Mouse (Mus musculus) brain, embryonic 18.5 days (tissue): ENCODE measurements at regions not wholly inside any gene's neighbourhood (a gene's known extent, or its start where the extent isn't known, plus 50 kb on each side); places are given as distances from the start of the nearest gene placed in this dataset.
"Not testable (repeated sequence)": the region's sequence is repeated elsewhere in the genome, so short reads cannot be mapped to it uniquely, and the experiment has no call there.

Experiments
- DNase-seq: peaks from one replicate; pipeline ENCODE4 v3.0.0-alpha.2; 2012; ENCODE audit warnings: low read depth, low spot score

DNA sequence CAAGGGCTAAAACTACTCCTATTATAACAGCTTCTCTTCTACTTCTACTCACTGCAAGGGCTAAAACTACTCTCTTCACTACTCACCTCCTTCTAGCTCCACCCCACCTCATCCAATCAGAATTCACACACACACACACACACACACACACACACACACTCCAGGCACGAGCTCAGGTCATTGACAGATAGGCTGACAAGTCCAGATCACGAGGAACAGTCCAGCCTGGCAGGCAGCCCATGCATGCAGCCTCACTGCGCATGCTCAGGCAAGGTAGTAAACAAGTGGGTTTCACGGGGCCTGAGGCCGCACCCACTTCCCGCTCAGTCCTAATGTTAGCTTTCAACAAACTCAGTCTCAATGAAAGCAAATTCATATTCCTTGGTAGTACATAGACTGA lies 229.6 kb upstream of the Pld5 start:
- not testable (repeated sequence) for DNase-seq

- DNase-seq = no peak
Observed at GRCm38 (mm10) chr1:176499010-176499650, 224.0 kb upstream of the Pld5 start.

DNA sequence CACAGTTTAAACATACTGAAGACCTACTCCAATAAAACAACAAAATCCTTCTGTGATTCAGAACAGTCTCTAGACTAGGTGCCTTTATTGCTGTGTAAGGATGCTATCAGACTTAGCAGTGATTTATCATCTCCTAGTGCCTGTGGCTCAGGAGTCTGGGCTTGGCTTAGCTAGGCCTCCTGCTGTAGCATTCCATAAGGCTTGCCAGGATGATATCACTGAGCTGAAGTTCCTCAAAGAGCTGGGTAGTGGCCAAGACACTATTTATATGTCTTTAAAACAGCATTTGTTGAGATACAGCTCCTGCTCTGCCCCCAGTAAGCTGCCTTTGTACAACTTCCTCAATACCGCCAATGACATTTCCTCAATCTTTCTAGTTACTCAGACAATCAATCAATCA lies 193.4 kb upstream of the Pld5 start:
- DNase-seq = no peak

GRCm38 (mm10) chr1:176462125-176462524 lies 187.0 kb upstream of the Pld5 start:
- DNase-seq = no peak

DNA sequence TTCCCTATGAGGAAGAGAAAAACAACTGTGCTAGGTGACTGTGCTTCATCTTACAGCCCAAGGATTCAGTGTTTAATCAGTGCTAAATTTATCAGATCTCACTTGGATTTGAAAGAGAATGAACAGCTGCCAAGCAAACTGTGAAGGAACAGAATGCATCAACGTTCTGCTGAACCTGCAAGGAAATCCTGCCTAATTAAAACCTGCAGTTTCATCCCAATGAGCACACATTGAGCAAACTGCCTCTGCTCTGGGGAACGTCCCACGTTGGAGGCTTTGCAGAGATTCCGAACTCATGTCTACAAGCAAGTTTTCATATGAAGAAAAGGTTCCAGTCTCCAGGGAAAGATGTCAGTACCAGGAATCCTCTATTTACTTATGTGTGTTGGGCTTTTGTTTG lies 171.6 kb upstream of the Pld5 start:
- peak; percentile 18 for DNase-seq

DNA sequence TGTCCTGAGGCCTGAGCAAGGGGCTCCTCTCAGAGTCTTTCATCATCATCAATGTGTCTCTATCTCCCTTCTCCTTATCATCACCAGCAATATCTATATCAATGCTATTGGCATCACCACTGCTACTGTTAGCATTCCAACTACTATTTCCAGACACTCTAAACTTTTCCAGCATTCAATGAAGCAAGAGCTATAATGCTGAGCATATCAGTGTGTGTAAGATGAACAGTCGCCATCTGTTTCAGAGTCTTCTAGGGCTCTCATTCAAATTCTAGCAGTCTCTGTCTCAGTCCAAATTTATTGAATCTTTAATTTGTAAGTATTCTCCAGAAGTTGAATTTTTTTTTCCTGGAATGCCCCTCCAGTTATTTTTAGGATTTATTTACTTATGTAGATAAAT lies 168.6 kb upstream of the Pld5 start:
- DNase-seq = no peak

- DNase-seq = no peak
Observed at GRCm38 (mm10) chr1:176440254-176440653, 165.1 kb upstream of the Pld5 start.

- DNase-seq = no peak
Observed at GRCm38 (mm10) chr1:176427835-176428234, 152.7 kb upstream of the Pld5 start.

DNA sequence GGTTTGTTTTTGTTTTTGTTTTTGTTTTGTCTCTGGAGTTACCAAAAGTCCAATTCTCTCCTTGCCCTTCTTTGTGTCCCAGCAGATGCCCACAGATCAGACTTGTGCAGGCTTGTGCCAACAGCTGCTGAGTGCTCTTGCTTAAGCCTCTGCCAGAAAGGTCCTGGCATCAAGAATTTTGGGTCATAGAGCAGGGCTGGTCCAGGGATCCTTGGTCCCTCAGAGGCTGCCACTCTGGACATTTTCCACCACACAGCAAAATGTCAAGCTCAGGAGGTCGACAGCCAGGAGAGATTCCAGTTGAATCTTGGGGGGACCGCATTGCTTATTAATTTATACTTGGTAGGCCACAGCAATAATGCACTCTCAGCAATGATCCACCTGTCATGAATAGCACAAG lies 151.9 kb upstream of the Pld5 start:
- DNase-seq = no peak

- DNase-seq = no peak
Observed at GRCm38 (mm10) chr1:176417251-176417650, 142.1 kb upstream of the Pld5 start.

DNA sequence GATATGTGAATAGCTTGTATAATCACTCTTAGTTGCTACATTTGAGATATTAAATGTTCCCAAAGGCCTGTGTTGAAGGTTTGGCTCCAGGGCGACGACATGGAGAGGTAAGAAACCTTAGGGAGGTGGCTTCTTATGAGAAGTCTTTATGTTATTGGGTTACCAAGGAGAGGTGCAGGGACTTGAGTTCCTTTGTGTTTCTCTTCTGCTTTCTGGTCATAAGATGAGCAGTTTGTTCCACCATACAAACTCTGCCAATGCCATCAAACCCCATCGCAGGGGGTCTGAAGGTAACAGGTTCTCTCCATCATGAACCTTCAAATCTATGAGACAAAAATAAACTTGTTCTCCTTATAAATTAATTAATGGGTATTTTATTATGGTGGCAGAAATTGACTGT lies 129.0 kb upstream of the Pld5 start:
- no peak for DNase-seq

DNA sequence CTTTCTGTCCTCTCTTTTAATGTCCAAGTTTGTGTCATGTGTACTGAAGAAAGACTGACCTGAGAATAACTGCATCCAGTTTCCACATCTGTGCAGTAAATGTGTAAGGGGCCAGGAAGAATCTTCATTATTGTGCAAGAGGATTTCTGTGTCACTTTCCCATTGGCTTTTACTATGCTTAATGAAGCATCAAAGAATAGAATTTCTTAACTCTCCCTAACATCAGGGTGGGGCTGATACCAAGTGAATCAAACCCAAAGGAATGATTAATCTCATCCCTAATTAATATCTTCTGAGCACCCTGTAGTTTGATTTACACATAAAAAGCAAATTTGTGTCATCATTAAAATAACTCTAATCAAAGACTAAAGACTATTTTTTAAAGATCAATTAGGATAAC lies 104.5 kb upstream of the Pld5 start:
- DNase-seq = no peak

DNA sequence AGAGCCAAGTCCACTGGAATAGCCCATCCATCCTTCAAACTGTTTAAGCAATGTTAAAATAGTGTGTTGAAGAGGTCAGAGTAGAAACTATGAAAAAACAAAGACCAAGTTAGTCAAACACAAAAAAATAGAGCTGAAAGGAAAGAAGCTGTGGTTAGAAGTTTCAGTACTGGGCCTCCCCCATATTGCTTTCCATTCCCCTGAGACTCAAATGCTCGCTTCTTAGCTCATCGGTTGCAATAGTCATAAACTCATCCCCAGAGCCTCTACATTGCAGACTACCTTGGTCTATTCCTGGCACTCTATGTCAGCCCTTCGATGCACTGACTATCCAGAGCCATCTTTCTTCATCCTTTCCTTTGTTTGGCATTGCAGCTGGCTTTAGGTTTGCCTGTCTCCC lies 91.8 kb upstream of the Pld5 start:
- no peak for DNase-seq

DNA sequence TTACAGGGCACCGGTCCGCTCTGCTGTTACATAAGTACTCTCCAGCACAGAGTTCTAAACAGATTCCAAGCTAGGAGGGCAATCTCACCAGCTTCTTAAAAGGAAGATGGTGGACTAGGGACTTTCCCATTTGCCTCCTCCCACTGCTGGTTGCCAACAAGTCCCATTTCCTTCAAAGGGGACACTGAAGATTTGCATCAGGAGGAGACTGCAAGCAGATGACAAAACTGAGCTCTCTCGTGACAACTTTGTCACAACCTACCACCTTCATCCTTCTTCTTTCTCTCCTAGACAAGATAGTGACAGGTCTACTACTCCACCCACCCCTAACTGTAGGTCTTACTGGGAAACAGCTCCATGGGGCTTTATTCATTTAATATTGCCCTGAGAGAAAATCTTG lies 85.8 kb upstream of the Pld5 start:
- no peak for DNase-seq

GRCm38 (mm10) chr1:176359992-176360724 lies 85.0 kb upstream of the Pld5 start:
- no peak for DNase-seq

- peak; percentile 10 for DNase-seq
Observed at GRCm38 (mm10) chr1:176355342-176355741, 80.2 kb upstream of the Pld5 start.

DNA sequence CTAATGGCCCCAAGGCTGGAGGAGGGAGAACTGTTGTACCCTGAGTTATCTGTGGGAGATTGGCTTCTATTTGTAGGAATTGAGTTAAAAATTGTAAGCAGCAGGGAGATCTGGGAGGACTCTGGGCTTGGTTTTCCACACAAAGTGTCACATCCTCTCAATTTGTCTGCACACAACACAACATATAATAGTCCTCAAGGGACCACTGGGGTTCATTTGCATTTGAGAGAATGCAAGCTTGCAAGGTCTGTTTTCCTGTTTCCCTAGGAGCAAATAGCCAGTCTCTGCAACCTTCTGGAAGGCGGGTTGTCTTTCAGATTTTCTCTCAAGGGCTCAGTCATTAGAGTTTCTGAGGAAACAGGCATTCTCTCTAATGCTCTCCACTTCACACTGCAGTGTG lies 79.8 kb upstream of the Pld5 start:
- DNase-seq = no peak

DNA sequence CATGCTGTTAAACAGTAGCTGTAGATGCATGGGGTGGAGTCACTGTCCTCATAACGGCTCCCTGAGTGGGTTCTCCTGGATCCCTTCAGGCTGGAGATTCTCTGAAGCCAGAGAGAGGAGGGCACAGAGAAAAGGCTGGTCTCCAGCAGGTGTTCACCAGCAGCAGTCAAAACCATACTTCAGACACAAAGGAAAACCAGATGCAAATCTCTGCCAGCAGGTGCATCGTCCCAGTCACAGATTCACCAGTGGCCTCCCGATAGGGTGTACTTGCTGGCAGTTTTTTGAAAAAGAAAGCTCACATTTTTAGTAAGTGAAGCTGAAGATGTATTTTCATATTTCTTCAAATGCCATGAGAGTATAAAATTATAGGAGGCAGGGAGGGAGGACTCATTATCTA lies 77.6 kb upstream of the Pld5 start:
- DNase-seq = no peak

- no peak for DNase-seq
Observed at GRCm38 (mm10) chr1:176349909-176350495, 74.9 kb upstream of the Pld5 start.

- no peak for DNase-seq
Observed at GRCm38 (mm10) chr1:176348129-176348528, 73.0 kb upstream of the Pld5 start.

DNA sequence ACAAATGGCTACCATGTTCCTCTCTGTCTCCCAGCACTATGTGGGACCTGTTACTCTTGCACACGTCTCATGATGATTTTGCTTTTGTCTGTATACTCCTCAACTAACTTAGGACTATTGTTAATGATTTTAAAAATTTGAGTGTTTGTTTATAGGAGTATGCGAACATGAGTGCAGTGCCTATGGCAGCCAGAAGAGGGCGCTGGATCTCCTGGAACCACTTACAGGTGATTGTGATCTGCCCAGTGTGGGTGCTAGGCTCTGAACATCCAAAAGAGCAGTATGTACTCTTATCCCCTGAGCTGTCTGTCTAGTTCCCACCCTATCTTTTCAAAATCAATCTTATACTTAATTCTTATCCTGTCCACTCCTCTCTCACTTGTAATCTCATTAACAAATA lies 56.2 kb upstream of the Pld5 start:
- no peak for DNase-seq
